Mouse (Mus musculus): ENCODE measurements at regions not wholly inside any gene's neighbourhood (a gene's known extent, or its start where the extent isn't known, plus 50 kb on each side); places are given as distances from the start of the nearest gene placed in this dataset.

- no peak overlapping the region for H3K4me3 ChIP-seq (ENCODE audit: low read depth, low read length)
- H3K36me3 ChIP-seq (ENCODE audit: control insufficient read depth, insufficient read depth, low read length): no peaks in the 10 kb centered on the region
- no peaks in the 10 kb centered on the region for H3K4me1 ChIP-seq (ENCODE audit: control insufficient read depth, insufficient read depth, low read length)
- WGBS: 56% methylated on average over 2 of the region's 2 CpGs
- H3K27me3 ChIP-seq (replicated peaks; ENCODE audit: control insufficient read depth, insufficient read depth, low read length): no peaks in the 10 kb centered on the region
- no peaks in the 10 kb centered on the region for H3K9me3 ChIP-seq (ENCODE audit: control insufficient read depth, low read length)
- DNase-seq (ENCODE audit: low spot score): no peak
- H3K9ac ChIP-seq (ENCODE audit: low read depth, low read length): no peak overlapping the region
- no peak for ATAC-seq (ENCODE audit: low read depth)
- H3K4me2 ChIP-seq (ENCODE audit: low read depth, low read length): no peak overlapping the region
- H3K27ac ChIP-seq (replicated peaks; ENCODE audit: low read depth, low read length): no peak overlapping the region
These were observed 164.8 kb upstream of the Paip1 start for GRCm38 (mm10) chr13:119263561-119263960.

GRCm38 (mm10) chr13:119267608-119268300, 160.6 kb upstream of the Paip1 start:
- Histone ChIP-seq H3K4me1 (ENCODE audit: control insufficient read depth, insufficient read depth, low read length) (no peaks in the 10 kb centered on the region), H3K4me2 (ENCODE audit: low read depth, low read length) (no peak overlapping the region), H3K4me3 (ENCODE audit: low read depth, low read length) (no peak overlapping the region), H3K27ac (replicated peaks; ENCODE audit: low read depth, low read length) (no peak overlapping the region), H3K9ac (ENCODE audit: low read depth, low read length) (no peak overlapping the region), H3K27me3 (replicated peaks; ENCODE audit: control insufficient read depth, insufficient read depth, low read length) (no peaks in the 10 kb centered on the region), H3K9me3 (ENCODE audit: control insufficient read depth, low read length) (no peaks in the 10 kb centered on the region), H3K36me3 (ENCODE audit: control insufficient read depth, insufficient read depth, low read length) (no peaks in the 10 kb centered on the region)
- 79% methylated on average over 4 of the region's 4 CpGs for WGBS
- no peak for DNase-seq (ENCODE audit: low spot score)
- no peak for ATAC-seq (ENCODE audit: low read depth)

- no peak overlapping the region for H3K27ac ChIP-seq (replicated peaks; ENCODE audit: low read depth, low read length)
- H3K4me2 ChIP-seq (ENCODE audit: low read depth, low read length): no peak overlapping the region
- H3K9ac ChIP-seq (ENCODE audit: low read depth, low read length): no peak overlapping the region
- no peaks in the 10 kb centered on the region for H3K27me3 ChIP-seq (replicated peaks; ENCODE audit: control insufficient read depth, insufficient read depth, low read length)
- ATAC-seq (ENCODE audit: low read depth) (no peak), DNase-seq (ENCODE audit: low spot score) (no peak)
- no peaks in the 10 kb centered on the region for H3K36me3 ChIP-seq (ENCODE audit: control insufficient read depth, insufficient read depth, low read length)
- no peaks in the 10 kb centered on the region for H3K9me3 ChIP-seq (ENCODE audit: control insufficient read depth, low read length)
- no peak overlapping the region for H3K4me3 ChIP-seq (ENCODE audit: low read depth, low read length)
- WGBS: 60% methylated on average over 10 of the region's 10 CpGs
- no peaks in the 10 kb centered on the region for H3K4me1 ChIP-seq (ENCODE audit: control insufficient read depth, insufficient read depth, low read length)
These were observed 160.1 kb upstream of the Paip1 start for GRCm38 (mm10) chr13:119268301-119268675.

GRCm38 (mm10) chr13:119275500-119275899, 152.9 kb upstream of the Paip1 start:
- no peak overlapping the region for H3K4me3 ChIP-seq (ENCODE audit: low read depth, low read length)
- no peaks in the 10 kb centered on the region for H3K4me1 ChIP-seq (ENCODE audit: control insufficient read depth, insufficient read depth, low read length)
- WGBS: 87% methylated on average over 4 of the region's 4 CpGs
- no peaks in the 10 kb centered on the region for H3K36me3 ChIP-seq (ENCODE audit: control insufficient read depth, insufficient read depth, low read length)
- DNase-seq (ENCODE audit: low spot score): no peak
- no peaks in the 10 kb centered on the region for H3K9me3 ChIP-seq (ENCODE audit: control insufficient read depth, low read length)
- ATAC-seq (ENCODE audit: low read depth): no peak
- no peak overlapping the region for H3K4me2 ChIP-seq (ENCODE audit: low read depth, low read length)
- H3K27me3 ChIP-seq (replicated peaks; ENCODE audit: control insufficient read depth, insufficient read depth, low read length): no peaks in the 10 kb centered on the region
- no peak overlapping the region for H3K9ac ChIP-seq (ENCODE audit: low read depth, low read length)
- no peak overlapping the region for H3K27ac ChIP-seq (replicated peaks; ENCODE audit: low read depth, low read length)

- DNase-seq (ENCODE audit: low spot score): no peak
- Histone ChIP-seq H3K4me1 (ENCODE audit: control insufficient read depth, insufficient read depth, low read length) (no peaks in the 10 kb centered on the region), H3K9ac (ENCODE audit: low read depth, low read length) (no peak overlapping the region), H3K27ac (replicated peaks; ENCODE audit: low read depth, low read length) (no peak overlapping the region), H3K9me3 (ENCODE audit: control insufficient read depth, low read length) (no peaks in the 10 kb centered on the region), H3K4me2 (ENCODE audit: low read depth, low read length) (no peak overlapping the region), H3K36me3 (ENCODE audit: control insufficient read depth, insufficient read depth, low read length) (no peaks in the 10 kb centered on the region), H3K27me3 (replicated peaks; ENCODE audit: control insufficient read depth, insufficient read depth, low read length) (no peaks in the 10 kb centered on the region), H3K4me3 (ENCODE audit: low read depth, low read length) (no peak overlapping the region)
- WGBS: 71% methylated on average over 13 of the region's 13 CpGs
- ATAC-seq (ENCODE audit: low read depth): no peak
These were observed 151.0 kb upstream of the Paip1 start for GRCm38 (mm10) chr13:119277308-119277948.

GRCm38 (mm10) chr13:119279449-119279848, 149.0 kb upstream of the Paip1 start:
- no peaks in the 10 kb centered on the region for H3K36me3 ChIP-seq (ENCODE audit: control insufficient read depth, insufficient read depth, low read length)
- H3K27ac ChIP-seq (replicated peaks; ENCODE audit: low read depth, low read length): no peak overlapping the region
- ATAC-seq (ENCODE audit: low read depth): no peak
- no peaks in the 10 kb centered on the region for H3K4me1 ChIP-seq (ENCODE audit: control insufficient read depth, insufficient read depth, low read length)
- no peak overlapping the region for H3K4me2 ChIP-seq (ENCODE audit: low read depth, low read length)
- WGBS: 86% methylated on average over 8 of the region's 8 CpGs
- no peak overlapping the region for H3K9ac ChIP-seq (ENCODE audit: low read depth, low read length)
- H3K4me3 ChIP-seq (ENCODE audit: low read depth, low read length): no peak overlapping the region
- H3K9me3 ChIP-seq (ENCODE audit: control insufficient read depth, low read length): no peaks in the 10 kb centered on the region
- DNase-seq (ENCODE audit: low spot score): no peak
- H3K27me3 ChIP-seq (replicated peaks; ENCODE audit: control insufficient read depth, insufficient read depth, low read length): no peaks in the 10 kb centered on the region

GRCm38 (mm10) chr13:119280622-119281021, 147.8 kb upstream of the Paip1 start:
- WGBS: 66% methylated on average over 5 of the region's 5 CpGs
- H3K36me3 ChIP-seq (ENCODE audit: control insufficient read depth, insufficient read depth, low read length): no peaks in the 10 kb centered on the region
- DNase-seq (ENCODE audit: low spot score): no peak
- H3K4me2 ChIP-seq (ENCODE audit: low read depth, low read length): no peak overlapping the region
- H3K27me3 ChIP-seq (replicated peaks; ENCODE audit: control insufficient read depth, insufficient read depth, low read length): no peaks in the 10 kb centered on the region
- ATAC-seq (ENCODE audit: low read depth): no peak
- H3K9ac ChIP-seq (ENCODE audit: low read depth, low read length): no peak overlapping the region
- no peaks in the 10 kb centered on the region for H3K4me1 ChIP-seq (ENCODE audit: control insufficient read depth, insufficient read depth, low read length)
- no peak overlapping the region for H3K4me3 ChIP-seq (ENCODE audit: low read depth, low read length)
- H3K27ac ChIP-seq (replicated peaks; ENCODE audit: low read depth, low read length): no peak overlapping the region
- no peaks in the 10 kb centered on the region for H3K9me3 ChIP-seq (ENCODE audit: control insufficient read depth, low read length)

- H3K9me3 ChIP-seq (ENCODE audit: control insufficient read depth, low read length): no peaks in the 10 kb centered on the region
- ATAC-seq (ENCODE audit: low read depth) (no peak), DNase-seq (ENCODE audit: low spot score) (peak; percentile 51)
- H3K27me3 ChIP-seq (replicated peaks; ENCODE audit: control insufficient read depth, insufficient read depth, low read length): no peaks in the 10 kb centered on the region
- H3K36me3 ChIP-seq (ENCODE audit: control insufficient read depth, insufficient read depth, low read length): no peaks in the 10 kb centered on the region
- no peak overlapping the region for H3K27ac ChIP-seq (replicated peaks; ENCODE audit: low read depth, low read length)
- no peak overlapping the region for H3K4me3 ChIP-seq (ENCODE audit: low read depth, low read length)
- WGBS: 49% methylated on average over 6 of the region's 6 CpGs
- no peaks in the 10 kb centered on the region for H3K4me1 ChIP-seq (ENCODE audit: control insufficient read depth, insufficient read depth, low read length)
- no peak overlapping the region for H3K9ac ChIP-seq (ENCODE audit: low read depth, low read length)
- no peak overlapping the region for H3K4me2 ChIP-seq (ENCODE audit: low read depth, low read length)
These were observed 145.0 kb upstream of the Paip1 start for GRCm38 (mm10) chr13:119283448-119283847.

GRCm38 (mm10) chr13:119309238-119309637, 119.2 kb upstream of the Paip1 start:
- no peaks in the 10 kb centered on the region for H3K9me3 ChIP-seq (ENCODE audit: control insufficient read depth, low read length)
- no peaks in the 10 kb centered on the region for H3K27me3 ChIP-seq (replicated peaks; ENCODE audit: control insufficient read depth, insufficient read depth, low read length)
- H3K27ac ChIP-seq (replicated peaks; ENCODE audit: low read depth, low read length): no peak overlapping the region
- no peak for ATAC-seq (ENCODE audit: low read depth)
- H3K9ac ChIP-seq (ENCODE audit: low read depth, low read length): no peak overlapping the region
- H3K4me2 ChIP-seq (ENCODE audit: low read depth, low read length): no peak overlapping the region
- H3K4me3 ChIP-seq (ENCODE audit: low read depth, low read length): no peak overlapping the region
- no peaks in the 10 kb centered on the region for H3K36me3 ChIP-seq (ENCODE audit: control insufficient read depth, insufficient read depth, low read length)
- WGBS: 71% methylated on average over 1 of the region's 1 CpGs
- no peak for DNase-seq (ENCODE audit: low spot score)
- H3K4me1 ChIP-seq (ENCODE audit: control insufficient read depth, insufficient read depth, low read length): no peaks in the 10 kb centered on the region

Measured in embryonic facial prominence, embryonic 14.5 days (tissue).